Mouse (Mus musculus) liver, embryonic 16.5 days (tissue): ENCODE data around the gene Ccdc24. TPM values are rescaled to one million over a fixed set of nuclear protein-coding genes. Genes with fewer than 3 reads are reported as not detected.

ENCODE experiments used
- ATAC-seq: fragments of 200-750 bp; cut with Nextera tagmentation; 2 replicates; pipeline ENCODE4 v1.8.0; 2017; ENCODE audit warnings: low read depth, mild to moderate bottlenecking, moderate number of reproducible peaks, moderate library complexity
- H3K27ac ChIP-seq: fragments of 300-500 bp; sonication (generic); 2 replicates; pipeline ENCODE4 v1.5.1; 2014; ENCODE audit warnings: mild to moderate bottlenecking, low read length
- H3K27me3 ChIP-seq: fragments of 300-500 bp; sonication (generic); 2 replicates; pipeline ENCODE4 v1.6.1; 2014; ENCODE audit warnings: low read depth, low read length, mixed read lengths; ENCODE audit not compliant: control insufficient read depth, insufficient read depth
- H3K36me3 ChIP-seq: fragments of 300-500 bp; sonication (generic); 2 replicates; pipeline ENCODE4 v1.6.1; 2014; ENCODE audit warnings: mild to moderate bottlenecking; ENCODE audit not compliant: control insufficient read depth, insufficient read depth
- H3K4me1 ChIP-seq: fragments of 300-500 bp; sonication (generic); 2 replicates; pipeline ENCODE4 v1.6.1; 2014; ENCODE audit warnings: low read depth, low read length, mixed read lengths; ENCODE audit not compliant: control insufficient read depth
- H3K4me2 ChIP-seq: fragments of 300-500 bp; sonication (generic); 2 replicates; pipeline ENCODE4 v1.6.1; 2014; ENCODE audit warnings: low read depth, low read length, mixed read lengths
- H3K4me3 ChIP-seq: fragments of 300-500 bp; sonication (generic); 2 replicates; pipeline ENCODE4 v1.5.1; 2014; ENCODE audit warnings: low read depth, mild to moderate bottlenecking, low read length
- H3K9ac ChIP-seq: fragments of 300-500 bp; sonication (generic); 2 replicates; pipeline ENCODE4 v1.6.1; 2014; ENCODE audit warnings: low read depth, low read length
- H3K9me3 ChIP-seq: fragments of 300-500 bp; sonication (generic); replicated peaks from 2 replicates; pipeline ENCODE4 v1.6.1; 2016; ENCODE audit warnings: low read length; ENCODE audit not compliant: control insufficient read depth
- WGBS: fragments of 180-500 bp; shearing (Covaris S2); extraction: QIAGEN DNeasy Blood & Tissue Kit; methylation state at CpG from one replicate; pipeline ENCODE4 v1.1.7; 2014; ENCODE audit not compliant: insufficient replicate concordance; 5-methylcytosine and 5-hydroxymethylcytosine counted together
- polyA plus RNA-seq: library from polyadenylated mRNA; unstranded; fragments of >200 nt; fragmentation: Nextera tagmentation; extraction: Ambion mirVana; gene quantifications from 2 replicates; pipeline ENCODE4 v1.2.1, GENCODE M21; 2015

Gene Ccdc24
- polyA plus RNA-seq, 1 experiment from 2014 or later: 1.1 TPM

DNA sequence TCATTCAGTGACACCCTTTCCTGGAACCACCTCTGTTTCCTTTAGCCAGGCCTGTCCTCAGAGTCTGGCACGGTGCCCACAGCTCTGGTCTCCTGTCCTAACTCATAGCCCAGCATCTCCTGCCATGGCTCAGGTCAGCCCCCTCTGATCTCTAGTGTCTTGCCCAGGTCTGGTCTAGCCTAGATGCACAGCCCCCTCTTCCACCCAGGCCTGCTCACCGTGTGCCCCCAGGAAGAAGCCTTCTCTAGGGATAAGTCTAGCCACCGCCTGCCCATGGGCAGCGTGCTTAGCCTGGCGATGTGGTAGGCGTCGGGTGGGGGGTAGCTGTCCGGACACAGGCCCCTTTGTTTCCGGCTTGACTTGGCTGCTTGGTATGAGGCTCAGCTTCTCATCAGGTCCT is 17.2 kb downstream of the Ccdc24 start:
- Histone ChIP-seq H3K4me1 (peaks cover 10% of the 10 kb centered on the region), H3K27me3 (no peaks in the 10 kb centered on the region), H3K9me3 (no peaks in the 10 kb centered on the region), H3K4me3 (no peak overlapping the region), H3K27ac (no peak overlapping the region), H3K9ac (no peak overlapping the region), H3K36me3 (peaks cover 71% of the 10 kb centered on the region), H3K4me2 (no peak overlapping the region)
- WGBS: 90% methylated on average over 9 of the region's 9 CpGs
- no peak for ATAC-seq

- Histone ChIP-seq H3K36me3 (peaks cover 68% of the 10 kb centered on the region), H3K4me2 (no peak overlapping the region), H3K4me3 (no peak overlapping the region), H3K27me3 (no peaks in the 10 kb centered on the region), H3K27ac (no peak overlapping the region), H3K4me1 (no peaks in the 10 kb centered on the region; the same call in 1 of the 2 replicates), H3K9ac (no peak overlapping the region), H3K9me3 (no peaks in the 10 kb centered on the region)
- ATAC-seq: 0 out of 2 replicates have a peak, but pooled peaks have one; percentile 17
- 87% methylated on average over 10 of the region's 10 CpGs for WGBS
Measured at GRCm38 (mm10) chr4:117852152-117852868, 20.0 kb downstream of the Ccdc24 start.

DNA sequence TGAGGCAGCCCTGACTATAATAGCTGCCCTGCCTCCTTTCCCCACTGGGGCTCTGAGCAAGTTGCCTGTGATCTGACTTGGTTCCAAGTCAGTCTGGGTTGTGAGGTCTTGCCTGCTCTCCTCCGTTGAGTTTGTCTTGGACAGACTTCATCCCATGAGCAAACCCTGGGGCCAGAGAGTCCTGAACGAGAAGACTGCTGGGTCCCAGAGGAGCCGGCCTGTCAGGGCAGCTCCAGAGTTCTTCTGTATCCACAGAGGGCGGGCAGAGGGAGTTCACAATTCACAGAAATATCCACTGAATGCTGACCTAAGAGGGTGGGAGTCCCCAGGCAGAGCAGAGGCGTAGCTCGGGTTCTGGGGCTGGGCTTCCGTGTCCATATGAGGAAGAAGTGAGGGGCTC is 21.5 kb downstream of the Ccdc24 start:
- Histone ChIP-seq H3K4me2 (no peak overlapping the region), H3K36me3 (peaks cover 68% of the 10 kb centered on the region), H3K4me3 (no peak overlapping the region), H3K27me3 (no peaks in the 10 kb centered on the region), H3K9me3 (no peaks in the 10 kb centered on the region), H3K4me1 (no peaks in the 10 kb centered on the region; the same call in 1 of the 2 replicates), H3K27ac (no peak overlapping the region), H3K9ac (no peak overlapping the region)
- 82% methylated on average over 7 of the region's 7 CpGs for WGBS
- ATAC-seq: no peak

DNA sequence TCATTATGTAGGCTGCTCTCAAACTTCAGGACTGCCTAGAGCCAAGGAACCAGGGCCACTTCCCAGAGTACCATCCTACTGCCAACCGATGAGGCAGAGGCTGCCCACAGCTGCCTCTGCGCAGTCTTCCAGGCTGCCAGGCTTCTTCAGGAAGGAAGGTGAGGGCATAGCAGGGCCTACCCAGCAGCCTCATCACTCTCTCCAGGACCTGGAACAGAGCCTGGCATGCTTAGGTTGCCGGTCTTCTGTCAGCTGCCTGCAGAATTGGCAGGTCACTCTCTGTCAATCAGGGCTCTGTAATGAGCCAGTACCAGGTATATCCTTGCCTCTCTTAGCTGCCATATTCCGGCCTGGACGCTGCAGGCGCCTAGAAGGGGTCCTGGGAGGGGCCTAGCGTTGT is 22.2 kb downstream of the Ccdc24 start:
- no peak for ATAC-seq
- H3K4me1 ChIP-seq: no peaks in the 10 kb centered on the region; the same call in 1 of the 2 replicates
- H3K4me3 ChIP-seq: no peak overlapping the region
- no peaks in the 10 kb centered on the region for H3K27me3 ChIP-seq
- no peak overlapping the region for H3K9ac ChIP-seq
- no peak overlapping the region for H3K4me2 ChIP-seq
- no peak overlapping the region for H3K27ac ChIP-seq
- 90% methylated on average over 7 of the region's 7 CpGs for WGBS
- H3K9me3 ChIP-seq: no peaks in the 10 kb centered on the region
- peaks cover 70% of the 10 kb centered on the region for H3K36me3 ChIP-seq

GRCm38 (mm10) chr4:117849506-117849905 is 22.9 kb downstream of the Ccdc24 start:
- Histone ChIP-seq H3K27me3 (no peaks in the 10 kb centered on the region), H3K36me3 (peaks cover 76% of the 10 kb centered on the region), H3K27ac (no peak overlapping the region), H3K9ac (no peak overlapping the region), H3K4me1 (no peaks in the 10 kb centered on the region; the same call in 1 of the 2 replicates), H3K4me3 (no peak overlapping the region), H3K4me2 (no peak overlapping the region), H3K9me3 (no peaks in the 10 kb centered on the region)
- ATAC-seq: no peak
- WGBS: 82% methylated on average over 5 of the region's 5 CpGs

DNA sequence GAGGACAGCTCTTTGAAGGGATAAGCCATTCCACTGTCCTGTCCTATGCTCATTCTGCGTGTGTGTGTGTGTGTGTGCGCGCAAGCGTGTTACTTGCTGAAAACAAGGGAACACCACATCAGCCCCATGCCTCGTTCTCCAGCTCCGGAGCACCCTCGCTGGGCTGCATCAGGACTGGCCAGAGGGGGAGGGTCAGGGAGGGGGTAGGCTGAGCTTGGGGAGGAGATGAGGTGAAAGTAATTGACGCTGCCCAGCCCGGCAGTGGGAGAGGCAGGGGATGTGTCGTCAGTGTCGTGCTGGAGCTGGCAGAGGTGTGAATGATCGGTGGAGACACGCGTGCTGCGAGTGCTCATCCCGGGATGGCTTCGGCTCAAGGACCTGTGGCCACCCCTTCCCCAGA is 23.3 kb downstream of the Ccdc24 start:
- H3K4me2 ChIP-seq: no peak overlapping the region
- no peak for ATAC-seq
- H3K36me3 ChIP-seq: peaks cover 79% of the 10 kb centered on the region
- H3K4me1 ChIP-seq: no peaks in the 10 kb centered on the region; the same call in 1 of the 2 replicates
- 67% methylated on average over 17 of the region's 17 CpGs for WGBS
- no peak overlapping the region for H3K4me3 ChIP-seq
- H3K27me3 ChIP-seq: no peaks in the 10 kb centered on the region
- no peaks in the 10 kb centered on the region for H3K9me3 ChIP-seq
- no peak overlapping the region for H3K9ac ChIP-seq
- no peak overlapping the region for H3K27ac ChIP-seq

- H3K36me3 ChIP-seq: peaks cover 87% of the 10 kb centered on the region
- no peak overlapping the region for H3K27ac ChIP-seq
- H3K9me3 ChIP-seq: no peaks in the 10 kb centered on the region
- no peaks in the 10 kb centered on the region; the same call in 1 of the 2 replicates for H3K4me1 ChIP-seq
- H3K9ac ChIP-seq: no peak overlapping the region
- H3K27me3 ChIP-seq: no peaks in the 10 kb centered on the region
- no peak overlapping the region for H3K4me3 ChIP-seq
- no peak overlapping the region for H3K4me2 ChIP-seq
- 82% methylated on average over 2 of the region's 2 CpGs for WGBS
- no peak for ATAC-seq
Measured at GRCm38 (mm10) chr4:117847011-117847410, 25.3 kb downstream of the Ccdc24 start.

DNA sequence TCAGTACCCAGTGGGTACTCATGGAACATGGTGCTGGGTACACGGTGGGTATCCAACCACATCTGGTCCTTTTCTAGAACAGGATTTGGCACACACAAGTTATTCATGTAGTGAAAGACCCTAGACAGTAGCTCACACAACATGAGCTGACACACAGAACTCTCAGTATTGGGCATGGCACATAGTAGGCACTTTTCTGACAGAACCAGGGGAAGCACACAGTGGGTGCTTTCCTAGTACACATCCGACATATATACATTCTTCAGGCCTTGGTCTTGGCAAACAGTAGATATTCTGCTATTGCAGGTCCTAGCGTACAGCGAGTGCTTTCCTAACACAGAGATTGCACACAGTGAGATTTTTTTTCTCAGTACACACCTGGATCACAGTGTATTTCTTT is 26.1 kb downstream of the Ccdc24 start:
- H3K9me3 ChIP-seq: no peaks in the 10 kb centered on the region
- H3K9ac ChIP-seq: no peak overlapping the region
- H3K4me3 ChIP-seq: no peak overlapping the region
- no peak overlapping the region for H3K27ac ChIP-seq
- H3K27me3 ChIP-seq: no peaks in the 10 kb centered on the region
- H3K36me3 ChIP-seq: peaks cover 83% of the 10 kb centered on the region
- no peak for ATAC-seq
- 95% methylated on average over 4 of the region's 4 CpGs for WGBS
- no peaks in the 10 kb centered on the region; the same call in 1 of the 2 replicates for H3K4me1 ChIP-seq
- no peak overlapping the region for H3K4me2 ChIP-seq

DNA sequence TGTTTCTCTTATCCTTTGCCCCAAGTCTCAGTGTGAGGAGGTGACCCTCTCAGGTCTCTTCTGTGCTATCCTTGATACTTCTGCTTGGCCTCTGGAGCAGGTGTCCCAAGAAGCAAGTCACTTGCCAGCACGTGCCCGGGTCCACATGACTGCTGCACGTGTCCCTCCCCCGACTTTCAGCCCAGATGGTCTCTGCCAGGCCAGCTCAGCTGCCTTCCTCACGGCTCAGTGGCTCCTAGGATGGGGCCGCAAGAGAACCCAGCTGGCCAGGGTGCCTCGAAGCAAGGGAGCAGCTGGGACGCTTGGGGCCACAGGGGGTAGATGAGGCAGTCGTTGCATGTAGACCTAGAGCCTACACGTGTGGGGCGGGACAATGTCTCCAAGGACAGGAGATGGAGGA is 27.0 kb downstream of the Ccdc24 start:
- Histone ChIP-seq H3K36me3 (peaks cover 83% of the 10 kb centered on the region), H3K9me3 (no peaks in the 10 kb centered on the region), H3K27ac (no peak overlapping the region), H3K4me2 (no peak overlapping the region), H3K4me3 (no peak overlapping the region), H3K4me1 (peaks cover 1% of the 10 kb centered on the region; the same call in 1 of the 2 replicates), H3K27me3 (no peaks in the 10 kb centered on the region), H3K9ac (no peak overlapping the region)
- 84% methylated on average over 11 of the region's 11 CpGs for WGBS
- no peak for ATAC-seq
